Mouse (Mus musculus) mesoderm, embryonic 11.5 days (tissue): ENCODE data around the gene Rgs7.

ENCODE experiments used
- DNase-seq: peaks from one replicate; pipeline ENCODE4 v3.0.0-alpha.2; 2012; ENCODE audit warnings: low read depth, low spot score

Rgs7 gene

DNA sequence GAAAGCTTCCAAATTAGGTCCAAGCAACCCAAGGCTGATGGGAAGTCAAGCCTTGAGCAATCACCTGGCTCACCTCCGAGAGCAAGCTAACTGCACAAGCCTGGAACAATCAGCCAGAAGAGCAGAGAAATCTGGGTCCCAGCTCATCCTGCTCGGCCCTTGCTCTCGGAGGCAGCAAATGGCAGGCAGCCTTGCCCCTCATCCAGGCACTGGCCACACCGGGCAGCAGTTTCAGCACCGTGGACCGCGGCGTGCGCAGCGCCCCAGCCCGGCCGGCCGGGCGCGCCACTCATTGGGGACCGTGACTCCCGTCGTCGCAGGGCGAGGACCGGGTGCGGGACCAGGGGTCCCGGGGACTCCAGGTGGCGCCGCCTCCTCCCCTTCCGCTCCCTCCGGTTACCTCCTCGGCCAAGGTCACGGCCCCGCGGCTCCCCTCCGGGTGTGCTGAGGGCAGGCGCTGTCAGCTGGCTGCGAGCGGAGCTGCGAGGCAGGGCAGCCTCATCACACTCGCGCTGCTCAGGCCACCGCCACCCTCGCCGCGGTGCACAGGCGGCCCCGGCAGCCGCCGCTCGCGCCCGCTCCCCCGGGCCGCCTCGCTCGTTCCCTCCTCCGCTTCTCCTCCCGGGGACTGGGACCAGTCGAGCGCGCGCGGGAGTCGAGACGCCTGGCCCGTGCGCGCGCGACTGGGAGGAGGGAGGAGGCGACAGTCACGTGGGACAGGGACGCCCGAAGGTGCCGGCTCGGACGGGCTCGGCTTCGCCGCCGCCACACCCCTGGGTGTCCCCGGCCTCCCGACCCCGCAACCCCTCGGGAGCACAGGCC lies at the start of gene Rgs7:
TSS of gene Rgs7 (minus strand) at position 640 of the 822 bp plus-strand sequence.
- DNase-seq = peak; percentile 61

DNA sequence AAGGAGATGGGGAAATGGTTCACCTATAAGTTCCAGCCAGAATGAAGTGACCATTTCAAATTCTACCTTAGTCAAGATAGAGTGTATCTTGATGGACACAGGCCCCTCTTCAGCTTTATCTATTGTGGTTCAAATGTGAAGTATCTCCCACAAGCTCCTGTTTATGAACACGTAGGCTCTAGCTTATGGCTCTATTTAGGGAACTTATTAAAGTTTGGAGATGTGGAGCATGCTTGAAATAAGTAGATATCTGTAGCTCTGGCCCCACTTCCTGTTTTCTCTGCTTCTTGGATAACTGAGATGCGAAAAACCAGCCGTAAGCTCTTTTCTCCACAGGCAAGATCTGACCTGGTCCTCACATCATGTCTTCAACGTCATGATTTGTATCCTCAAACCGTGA lies 48.4 kb upstream of the Rgs7 start:
- DNase-seq = no peak

GRCm38 (mm10) chr1:175537321-175537720 lies 45.0 kb upstream of the Rgs7 start:
- DNase-seq = no peak

DNA sequence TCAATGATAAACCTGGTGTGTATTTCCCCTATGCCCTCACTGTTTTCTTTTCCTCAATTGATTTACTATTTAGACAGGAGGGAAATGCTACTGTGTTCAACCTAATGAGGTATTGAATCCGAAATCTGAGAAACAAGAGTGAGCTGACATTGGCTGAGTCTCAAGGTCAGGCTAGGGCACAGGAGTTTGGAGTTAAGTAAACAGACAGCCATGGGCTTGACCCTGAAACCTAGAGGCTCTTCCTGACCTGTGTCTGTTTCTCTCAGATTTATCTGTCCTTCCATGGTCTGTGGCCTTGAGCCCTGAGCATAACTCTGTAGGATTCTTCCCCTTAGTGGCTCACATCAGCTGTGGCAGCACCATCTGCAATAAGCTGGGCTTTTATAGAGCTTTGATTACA lies 37.6 kb upstream of the Rgs7 start:
- DNase-seq = peak; percentile 8

GRCm38 (mm10) chr1:175524626-175525294 lies 32.5 kb upstream of the Rgs7 start:
- DNase-seq = no peak

DNA sequence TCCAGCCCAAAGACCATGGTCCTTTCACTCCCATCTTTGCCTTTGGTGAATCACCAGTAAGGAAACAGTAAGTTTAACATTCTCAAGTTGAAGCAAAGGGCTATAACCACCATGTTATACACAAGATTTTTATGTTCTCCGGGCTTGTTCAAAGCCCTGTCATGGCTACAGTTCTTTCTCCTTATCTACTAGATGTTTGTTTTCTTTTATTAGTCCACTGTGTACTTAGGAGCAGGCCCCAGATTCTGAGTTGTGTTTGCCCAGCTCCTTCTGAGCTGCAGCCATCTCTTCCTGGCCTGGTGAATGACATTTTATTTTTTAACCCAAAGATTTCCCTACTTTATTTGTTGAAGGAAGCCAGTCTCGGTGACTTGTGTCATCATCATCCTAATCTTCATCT lies 31.3 kb upstream of the Rgs7 start:
- no peak for DNase-seq

DNA sequence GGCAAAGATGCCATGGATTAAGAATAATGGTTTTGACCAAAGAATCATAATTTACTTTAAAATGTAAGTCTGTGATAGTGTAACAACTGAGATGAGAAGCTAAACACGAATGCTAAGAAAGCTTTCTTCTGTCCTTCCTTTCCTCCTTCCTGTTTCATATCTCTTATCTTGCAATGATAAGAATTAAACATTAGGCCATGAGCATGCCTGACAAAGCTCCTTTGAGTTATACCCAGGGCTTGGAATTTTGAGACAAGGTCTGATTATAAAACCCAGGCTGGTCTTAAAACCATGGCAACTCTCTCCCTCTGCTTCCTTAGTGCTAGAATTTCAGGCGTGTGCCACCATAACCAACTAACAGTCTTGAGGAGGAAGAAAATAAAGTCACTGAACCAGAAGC lies 22.2 kb upstream of the Rgs7 start:
- no peak for DNase-seq

- no peak for DNase-seq
These were observed 19.9 kb upstream of the Rgs7 start for GRCm38 (mm10) chr1:175512173-175512572.

- DNase-seq = no peak
These were observed 17.7 kb upstream of the Rgs7 start for GRCm38 (mm10) chr1:175509989-175510388.

DNA sequence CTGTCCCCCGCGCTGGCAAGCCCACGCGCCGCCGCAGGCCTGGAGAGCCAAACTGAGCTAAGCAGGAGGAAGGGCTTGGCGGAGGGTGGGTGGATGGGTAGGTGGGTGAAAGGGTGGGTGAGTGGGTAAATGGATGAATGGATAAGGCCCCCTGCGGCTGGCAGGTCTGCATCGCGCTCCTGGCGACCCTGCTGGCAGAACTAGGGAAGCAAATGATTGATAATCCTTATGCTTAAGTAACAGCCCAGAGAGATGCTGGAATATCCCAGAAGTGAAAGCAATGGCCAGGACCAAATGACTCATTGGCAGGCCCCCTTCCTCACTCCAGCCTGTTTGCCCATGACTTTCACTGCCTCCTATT lies 363 bp upstream of the Rgs7 start:
- DNase-seq = peak; percentile 23

DNA sequence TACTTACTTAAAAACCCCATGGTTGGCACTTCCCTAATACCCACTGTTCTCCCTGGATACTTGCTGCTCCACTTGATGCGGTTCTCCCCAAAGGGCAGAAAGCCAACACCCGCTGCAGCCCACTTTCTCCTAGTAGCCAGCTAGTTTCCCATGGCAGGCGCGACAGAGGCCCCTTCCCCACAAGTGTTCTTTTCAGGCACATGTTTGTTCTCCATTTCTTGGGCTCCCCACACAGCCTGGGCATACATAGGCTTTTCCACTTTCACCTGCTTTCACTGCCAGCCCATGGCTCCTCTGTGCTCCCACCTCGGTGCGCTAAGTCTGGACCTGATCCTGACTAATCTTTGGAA lies 814 bp downstream of the Rgs7 start:
- DNase-seq = no peak

DNA sequence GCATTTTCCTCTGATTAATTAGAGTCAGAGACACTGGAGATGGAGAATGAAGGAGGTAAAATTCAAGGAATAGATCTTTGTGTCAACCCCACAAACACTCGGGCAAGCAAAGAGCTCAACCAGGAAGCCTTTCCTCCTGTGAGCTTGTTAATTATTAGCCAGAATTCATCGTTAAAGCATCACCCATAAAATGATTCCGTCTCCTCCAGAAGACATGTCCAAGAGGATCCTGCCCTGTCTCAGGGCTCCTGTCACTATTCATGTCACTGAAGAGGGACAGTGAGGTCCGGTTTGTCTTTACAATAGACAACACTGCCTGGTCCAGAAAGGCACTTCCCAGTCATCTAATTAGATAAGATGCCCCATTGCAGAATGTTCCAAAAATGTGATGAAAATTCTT lies 7.2 kb downstream of the Rgs7 start:
- DNase-seq = no peak

- DNase-seq = no peak
These were observed 19.2 kb downstream of the Rgs7 start for GRCm38 (mm10) chr1:175473060-175473459.

- no peak for DNase-seq
These were observed 23.1 kb downstream of the Rgs7 start for GRCm38 (mm10) chr1:175469087-175469788.

- no peak for DNase-seq
These were observed 27.7 kb downstream of the Rgs7 start for GRCm38 (mm10) chr1:175464566-175464965.

DNA sequence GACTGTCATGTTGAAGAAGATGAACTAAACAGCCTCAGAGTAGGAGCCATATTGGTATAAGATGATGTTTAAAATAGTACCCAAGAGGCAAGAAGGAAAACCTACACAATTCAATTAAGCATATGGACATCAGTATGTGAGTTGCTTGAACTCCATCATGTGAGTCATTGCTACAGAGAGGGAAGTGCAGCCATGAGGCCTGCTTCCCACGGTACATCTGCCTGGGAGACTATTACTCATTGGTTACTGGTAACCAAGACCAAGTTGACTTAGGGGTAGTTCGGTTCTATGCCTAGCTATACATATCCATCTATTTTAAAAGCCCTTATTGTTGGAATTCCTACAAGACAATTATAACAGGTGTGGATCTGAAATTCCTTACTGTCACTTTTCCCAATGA lies 29.9 kb downstream of the Rgs7 start:
- DNase-seq = no peak

DNA sequence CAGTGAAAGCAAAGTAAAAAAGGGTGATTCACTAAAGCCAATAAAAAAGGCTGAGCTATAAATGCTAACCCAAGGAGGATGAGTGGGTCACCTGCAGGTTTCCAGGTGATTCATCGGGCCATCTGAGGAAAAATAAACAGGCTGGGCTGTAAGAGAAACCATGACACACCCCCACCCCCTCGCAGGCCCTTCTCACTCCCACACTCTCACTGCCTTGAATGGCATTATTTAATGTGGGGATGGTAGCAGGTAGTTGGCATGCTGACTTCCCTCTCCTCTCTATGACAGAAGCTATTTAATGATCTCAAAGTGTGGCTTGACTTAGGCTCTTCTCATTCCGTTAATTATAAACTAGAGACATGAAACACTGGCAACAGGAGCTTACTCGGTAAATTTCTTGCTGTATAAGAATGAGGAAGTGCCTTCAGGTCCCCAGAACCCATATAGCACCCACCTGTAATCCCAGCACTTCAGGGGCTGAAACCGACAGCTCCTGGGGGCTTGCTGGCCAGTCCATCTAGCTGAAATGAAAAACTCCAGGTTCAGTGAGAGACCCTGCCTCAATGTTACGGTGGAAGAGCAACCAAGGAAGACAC lies 38.2 kb downstream of the Rgs7 start:
- no peak for DNase-seq

DNA sequence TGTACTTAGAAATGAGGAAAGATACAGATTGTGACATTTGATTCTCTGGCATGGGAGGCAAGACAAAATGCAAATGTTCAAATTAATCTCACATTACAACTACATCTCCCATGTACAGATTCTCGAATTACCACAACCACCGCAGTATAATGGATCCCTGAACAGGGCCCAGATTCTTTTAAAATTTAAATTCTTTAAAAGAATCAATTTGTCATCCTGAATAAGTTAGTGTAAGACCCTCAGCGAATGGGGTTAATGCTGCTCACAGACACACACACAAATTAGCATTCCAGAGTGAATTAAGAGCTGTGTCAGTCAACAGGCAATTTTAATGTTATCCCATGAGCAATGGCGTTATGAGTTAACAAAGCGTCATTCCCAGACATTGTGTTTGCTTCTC lies 44.3 kb downstream of the Rgs7 start:
- DNase-seq = no peak

DNA sequence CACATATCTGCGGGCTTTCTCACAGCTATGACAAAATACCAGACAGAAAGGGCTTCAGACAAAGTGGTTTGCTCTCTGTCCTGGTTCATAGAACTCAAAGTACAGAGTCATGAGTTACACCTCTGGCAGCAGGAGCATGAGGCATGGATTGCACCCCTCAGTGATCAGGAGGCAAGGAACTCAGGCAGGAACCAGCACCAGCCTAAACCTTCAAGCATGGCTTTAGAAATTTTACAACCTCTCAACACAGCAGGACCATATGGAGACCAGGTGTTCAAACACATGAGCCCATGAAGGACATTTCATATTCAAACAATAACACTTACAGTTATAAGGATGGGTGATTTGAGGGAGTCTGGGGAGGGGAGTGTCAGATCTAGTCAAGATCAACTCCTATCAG lies 49.4 kb downstream of the Rgs7 start:
- DNase-seq = peak; percentile 23

GRCm38 (mm10) chr1:175442025-175442424 lies 50.3 kb downstream of the Rgs7 start:
- DNase-seq = no peak

DNA sequence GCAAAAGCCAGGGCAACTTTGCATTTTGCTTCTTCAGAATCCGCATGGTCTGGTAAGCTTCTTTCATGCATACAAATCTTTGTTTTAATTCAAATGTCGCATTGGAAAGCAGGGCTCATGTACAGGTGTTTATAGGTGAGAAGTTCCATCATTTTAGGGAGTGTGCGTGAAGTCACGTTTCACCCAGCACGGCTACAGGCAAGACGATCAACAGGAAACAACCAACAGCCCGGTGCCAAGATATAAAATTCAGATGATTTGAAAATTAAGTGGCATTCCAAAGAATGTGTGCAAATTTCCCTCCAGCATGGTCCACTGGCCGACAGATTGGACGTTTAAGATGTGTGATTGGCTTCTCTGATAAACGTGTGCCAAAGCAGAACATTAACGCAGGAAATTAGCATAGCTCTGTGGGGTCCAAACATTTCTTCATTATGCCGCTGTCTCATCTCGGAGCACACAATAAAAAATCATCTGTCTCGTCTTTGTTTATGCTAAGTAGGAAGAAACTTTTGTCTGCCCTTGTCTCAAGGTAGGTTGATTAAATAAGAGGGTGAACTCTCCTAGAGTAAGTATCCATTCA lies 58.6 kb downstream of the Rgs7 start:
- DNase-seq = no peak

GRCm38 (mm10) chr1:175433128-175433527 lies 59.2 kb downstream of the Rgs7 start:
- no peak for DNase-seq
